Mouse (Mus musculus): ENCODE measurements at regions not wholly inside any gene's neighbourhood (a gene's known extent, or its start where the extent isn't known, plus 50 kb on each side); places are given as distances from the start of the nearest gene placed in this dataset.

- in situ Hi-C loops (cut with MboI, MseI), result loop anchor here in 1 of 2 experiments (25.0 kb wide), 1 partner anchor 360 kb away; no protein-coding TSS in a partner anchor
These were observed 140.7 kb downstream of the Usp46 start for GRCm38 (mm10) chr5:73927534-73927933.

GRCm38 (mm10) chr5:73928691-73929090, 139.5 kb downstream of the Usp46 start:
- in situ Hi-C loops (cut with MboI, MseI), result loop anchor here in 1 of 2 experiments (25.0 kb wide), 1 partner anchor 359 kb away; no protein-coding TSS in a partner anchor

- in situ Hi-C loops (cut with MboI, MseI), result loop anchor here in 1 of 2 experiments (25.0 kb wide), 1 partner anchor 357 kb away; no protein-coding TSS in a partner anchor
These were observed 138.0 kb downstream of the Usp46 start for GRCm38 (mm10) chr5:73930205-73930604.

GRCm38 (mm10) chr5:73937799-73938198, 130.4 kb downstream of the Usp46 start:
- in situ Hi-C loops (cut with MboI, MseI), result loop anchor here (5.0 to 25.0 kb wide), 2 partner anchors 340 to 350 kb away; no protein-coding TSS in a partner anchor

GRCm38 (mm10) chr5:73938450-73938849, 129.8 kb downstream of the Usp46 start:
- in situ Hi-C loops (cut with MboI, MseI), result loop anchor here (5.0 to 25.0 kb wide), 2 partner anchors 339 to 349 kb away; no protein-coding TSS in a partner anchor

- in situ Hi-C loops (cut with MboI, MseI), result loop anchor here in 1 of 2 experiments (25.0 kb wide), 1 partner anchor 344 kb away; no protein-coding TSS in a partner anchor
These were observed 125.3 kb downstream of the Usp46 start for GRCm38 (mm10) chr5:73942950-73943349.

- in situ Hi-C loops (cut with MboI, MseI), result loop anchor here in 1 of 2 experiments (25.0 kb wide), 1 partner anchor 342 kb away; no protein-coding TSS in a partner anchor
These were observed 122.6 kb downstream of the Usp46 start for GRCm38 (mm10) chr5:73945671-73946070.

GRCm38 (mm10) chr5:73946164-73946563, 122.1 kb downstream of the Usp46 start:
- in situ Hi-C loops (cut with MboI, MseI), result loop anchor here in 1 of 2 experiments (25.0 kb wide), 1 partner anchor 341 kb away; no protein-coding TSS in a partner anchor

GRCm38 (mm10) chr5:73948031-73948899, 120.0 kb downstream of the Usp46 start:
- in situ Hi-C loops (cut with MboI, MseI), result loop anchor here in 1 of 2 experiments (25.0 kb wide), 1 partner anchor 339 kb away; no protein-coding TSS in a partner anchor

Data from T-helper 17 cell (primary cell).